Mouse (Mus musculus) macrophage (primary cell): ENCODE measurements around the gene Olfr1066. TPM values are rescaled to one million over a fixed set of nuclear protein-coding genes. Genes with fewer than 3 reads are reported as not detected.
"Not testable (repeated sequence)": the region's sequence is repeated elsewhere in the genome, so short reads cannot be mapped to it uniquely, and the experiment has no call there.

Source experiments
- H3K27ac ChIP-seq: fragments of 350-480 bp; formaldehyde crosslinking; 2 replicates; pipeline ENCODE4 v1.9.0; 2021
- H3K36me3 ChIP-seq: fragments of 350-480 bp; formaldehyde crosslinking; 2 replicates; pipeline ENCODE4 v1.9.0; 2021; ENCODE audit errors: inconsistent target
- H3K4me3 ChIP-seq: fragments of 350-480 bp; formaldehyde crosslinking; 2 replicates; pipeline ENCODE4 v1.9.0; 2021; ENCODE audit errors: inconsistent target
- H3K79me2 ChIP-seq: fragments of 350-480 bp; formaldehyde crosslinking; 2 replicates; pipeline ENCODE4 v1.9.0; 2021; ENCODE audit errors: inconsistent target
- WGBS: methylation state at CpG from one replicate; pipeline ENCODE4 v1.1.7; 2026; ENCODE audit warnings: inconsistent platforms; ENCODE audit not compliant: missing documents; 5-methylcytosine and 5-hydroxymethylcytosine counted together
- polyA plus RNA-seq: library from polyadenylated mRNA; stranded (reverse); fragments of 250-400 nt; gene quantifications from 3 replicates; pipeline ENCODE4 v1.2.4, GENCODE M21; 2018; ENCODE audit warnings: inconsistent platforms
- total RNA-seq, 78 experiments: library from RNA; depleted of rRNA; stranded (reverse); fragments of 250-400 nt; gene quantifications; 1 replicate in 9 of 78; 2 replicates in 24 of 78; 3 replicates in 43 of 78; 4 replicates in 2 of 78; pipeline ENCODE4 v1.2.4; 2018; ENCODE audit warnings: inconsistent platforms in 56 of 78

Olfr1066 gene
- not detected for total RNA-seq (2018; cell fraction: chromatin; rRNA removed)
- total RNA-seq (2018; cell fraction: cytosol; rRNA removed), result not detected
- not detected for total RNA-seq (2018; cell fraction: nucleus; rRNA removed)
- polyA plus RNA-seq, result not detected in 3 replicates

- Histone ChIP-seq H3K79me2 (no peaks in the 10 kb centered on the region), H3K27ac (no peak within 1 kb of the TSS), H3K4me3 (no peak within 1 kb of the TSS), H3K36me3 (no peaks in the 10 kb centered on the region)
- WGBS, result 93% methylated on average over 1 of the region's 1 CpGs
These were observed at the start of gene Olfr1066 for GRCm38 (mm10) chr2:86456169-86456568. TSS of gene Olfr1066 (minus strand) at chr2:86456269.

DNA sequence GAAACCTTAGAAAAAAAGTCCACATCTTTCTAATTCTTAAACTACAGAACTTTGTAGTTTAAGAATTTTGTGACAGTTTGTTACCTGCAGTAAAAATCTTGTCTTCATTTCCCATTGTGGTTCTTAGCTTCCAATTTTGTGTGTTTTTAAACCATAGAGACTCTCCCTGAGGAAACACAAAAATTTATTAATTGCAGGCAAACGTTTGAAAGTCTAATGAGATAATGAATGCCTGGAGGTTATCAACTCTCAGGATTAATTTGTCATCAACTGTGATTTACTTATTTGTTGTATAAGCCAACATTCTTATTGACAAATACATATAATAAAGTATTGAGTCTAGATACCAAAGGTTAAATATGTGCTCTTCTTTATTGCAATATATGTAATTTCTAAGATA lies 31.2 kb upstream of the Olfr1066 start, which contains the start of gene Olfr228:
Gene Olfr228 (minus strand): TSS at position 101 of the 400 bp plus-strand sequence.
- Histone ChIP-seq H3K36me3 (no peaks in the 10 kb centered on the region), H3K27ac (no peak within 1 kb of the TSS), H3K79me2 (no peaks in the 10 kb centered on the region), H3K4me3 (no peak within 1 kb of the TSS)
- WGBS, result 64% methylated on average over 1 of the region's 1 CpGs

- Histone ChIP-seq H3K36me3 (no peaks in the 10 kb centered on the region), H3K4me3 (no peak overlapping the region), H3K27ac (no peak overlapping the region), H3K79me2 (no peaks in the 10 kb centered on the region)
- 34% methylated on average over 10 of the region's 10 CpGs for WGBS
These were observed 8.5 kb upstream of the Olfr1066 start for GRCm38 (mm10) chr2:86464442-86465109.

- Histone ChIP-seq H3K79me2 (no peaks in the 10 kb centered on the region), H3K4me3 (no peak overlapping the region), H3K36me3 (no peaks in the 10 kb centered on the region), H3K27ac (no peak overlapping the region)
- 67% methylated on average over 1 of the region's 1 CpGs for WGBS
These were observed 4.4 kb upstream of the Olfr1066 start for GRCm38 (mm10) chr2:86460434-86460833.

GRCm38 (mm10) chr2:86450491-86450890 lies 5.6 kb downstream of the Olfr1066 start, which contains the start of gene Olfr1065:
TSS of gene Olfr1065 (minus strand) at chr2:86450591.
- WGBS, result no CpG with 5 or more reads among the region's 1 CpGs
- H3K36me3 ChIP-seq, H3K27ac ChIP-seq, H3K79me2 ChIP-seq, H3K4me3 ChIP-seq: not testable (repeated sequence)

GRCm38 (mm10) chr2:86442101-86442500 lies 14.0 kb downstream of the Olfr1066 start:
- H3K79me2 ChIP-seq, H3K4me3 ChIP-seq, H3K36me3 ChIP-seq, H3K27ac ChIP-seq: not testable (repeated sequence)
- 81% methylated on average over 1 of the region's 1 CpGs for WGBS

- H3K27ac ChIP-seq, H3K79me2 ChIP-seq, H3K36me3 ChIP-seq, H3K4me3 ChIP-seq: not testable (repeated sequence)
- WGBS, result 65% methylated on average over 6 of the region's 8 CpGs
These were observed 27.6 kb downstream of the Olfr1066 start for GRCm38 (mm10) chr2:86428511-86428910.

DNA sequence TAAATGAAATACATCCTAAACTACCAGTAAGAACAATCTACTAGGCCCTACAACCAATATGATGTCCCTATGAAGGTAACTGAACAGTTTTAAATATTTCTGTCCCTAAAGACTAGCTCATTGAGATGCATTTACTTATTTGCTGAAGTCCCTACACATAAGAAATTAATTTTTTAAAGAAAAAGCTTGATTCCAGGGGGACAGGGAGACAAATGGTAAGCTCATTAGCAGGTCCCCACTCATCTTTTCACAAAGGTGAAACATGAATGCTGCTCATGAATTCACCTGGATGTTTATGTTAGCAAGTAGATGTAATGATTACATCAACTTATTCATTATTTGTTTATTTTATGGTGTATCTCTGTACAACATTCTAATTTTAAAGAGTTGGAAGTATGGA lies 29.4 kb downstream of the Olfr1066 start, which contains the start of gene Olfr1062:
Gene Olfr1062 (minus strand): TSS at position 101 of the 400 bp plus-strand sequence.
- H3K4me3 ChIP-seq, H3K27ac ChIP-seq, H3K36me3 ChIP-seq, H3K79me2 ChIP-seq: not testable (repeated sequence)

DNA sequence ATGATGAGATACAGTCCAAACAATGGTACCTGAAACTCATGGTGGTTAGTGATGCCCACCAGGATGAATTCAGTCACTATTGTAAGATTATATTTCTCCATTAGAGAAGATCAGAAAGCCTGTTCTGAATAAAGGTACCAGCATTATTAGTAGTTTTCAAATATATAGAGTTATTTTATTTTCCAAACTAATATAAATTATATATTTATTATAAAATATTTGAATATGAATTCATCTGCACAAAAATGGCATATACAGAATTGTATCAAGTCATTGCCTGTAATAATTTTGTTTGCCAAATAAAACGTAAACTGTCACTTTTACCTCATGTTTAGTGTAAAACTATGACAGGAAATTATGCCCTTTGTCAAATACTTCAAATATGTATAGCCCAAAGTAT lies 42.1 kb downstream of the Olfr1066 start, which contains the start of gene Olfr1061:
Gene Olfr1061 (minus strand): TSS at position 101 of the 400 bp plus-strand sequence.
- WGBS, result 90% methylated on average over 1 of the region's 1 CpGs
- no peak within 1 kb of the TSS for H3K27ac ChIP-seq
- H3K4me3 ChIP-seq, result no peak within 1 kb of the TSS
- H3K79me2 ChIP-seq, result no peaks in the 10 kb centered on the region
- no peaks in the 10 kb centered on the region for H3K36me3 ChIP-seq

Other genes with a start within 250 kb of the Olfr1066 start
- gene Olfr1046, start 237.0 kb downstream of the Olfr1066 start, polyA plus RNA-seq, result not detected in 3 replicates
- gene Olfr1047, start 224.9 kb downstream of the Olfr1066 start, polyA plus RNA-seq, result not detected in 3 replicates
- not detected in 3 replicates for gene Olfr1048, start 216.0 kb downstream of the Olfr1066 start, polyA plus RNA-seq
- gene Olfr1049, start 197.9 kb downstream of the Olfr1066 start, polyA plus RNA-seq, result not detected in 3 replicates
- gene Olfr1051, start 177.2 kb downstream of the Olfr1066 start, polyA plus RNA-seq, result not detected in 3 replicates
- not detected in 3 replicates for gene Olfr1052, start 163.8 kb downstream of the Olfr1066 start, polyA plus RNA-seq
- gene Olfr1053, start 141.0 kb downstream of the Olfr1066 start, polyA plus RNA-seq, result not detected in 3 replicates
- gene Olfr1054, start 120.8 kb downstream of the Olfr1066 start, polyA plus RNA-seq, result not detected in 3 replicates
- not detected in 3 replicates for gene Olfr1055, start 106.0 kb downstream of the Olfr1066 start, polyA plus RNA-seq
- not detected in 3 replicates for gene Olfr1056, start 93.8 kb downstream of the Olfr1066 start, polyA plus RNA-seq
- not detected in 3 replicates for gene Olfr1057, start 77.9 kb downstream of the Olfr1066 start, polyA plus RNA-seq
- not detected in 3 replicates for gene Olfr1058, start 67.7 kb downstream of the Olfr1066 start, polyA plus RNA-seq
- gene Olfr1061, start 42.2 kb downstream of the Olfr1066 start, polyA plus RNA-seq, result not detected in 3 replicates
- not detected in 3 replicates for gene Olfr1062, start 29.5 kb downstream of the Olfr1066 start, polyA plus RNA-seq
- not detected in 3 replicates for gene Olfr1065, start 5.7 kb downstream of the Olfr1066 start, polyA plus RNA-seq
- gene Olfr228, start 31.1 kb upstream of the Olfr1066 start, polyA plus RNA-seq, result not detected in 3 replicates
- gene Olfr1076, start 52.2 kb upstream of the Olfr1066 start, polyA plus RNA-seq, result not detected in 3 replicates
- gene Olfr1079, start 86.2 kb upstream of the Olfr1066 start, polyA plus RNA-seq, result not detected in 3 replicates
- gene Olfr1080, start 102.0 kb upstream of the Olfr1066 start, polyA plus RNA-seq, result not detected in 3 replicates
- not detected in 3 replicates for gene Olfr1082, start 142.7 kb upstream of the Olfr1066 start, polyA plus RNA-seq
- not detected in 3 replicates for gene Olfr1084, start 183.5 kb upstream of the Olfr1066 start, polyA plus RNA-seq
- not detected in 3 replicates for gene Olfr1085, start 205.8 kb upstream of the Olfr1066 start, polyA plus RNA-seq
- gene Olfr1086, start 223.8 kb upstream of the Olfr1066 start, polyA plus RNA-seq, result not detected in 3 replicates
- not detected in 3 replicates for gene Olfr1087, start 242.1 kb upstream of the Olfr1066 start, polyA plus RNA-seq